Mouse (Mus musculus) MEL (cell line): ENCODE data around the gene Eif2a. TPM values are rescaled to one million over a fixed set of nuclear protein-coding genes. Genes with fewer than 3 reads are reported as not detected.
A peak's percentile ranks its signal among the peaks of the same experiment; 100 is the strongest.

ENCODE experiments used
- DNase-seq: peaks from one replicate; pipeline ENCODE4 v3.0.0; 2011; ENCODE audit warnings: low read depth, low spot score
- H3K27ac ChIP-seq: 2 replicates; pipeline ENCODE4 v1.5.1; 2012; ENCODE audit warnings: low read depth, mild to moderate bottlenecking, control low read depth, low read length, moderate library complexity; ENCODE audit not compliant: control insufficient read depth
- H3K27me3 ChIP-seq, 2 experiments: fragments of 150-350 bp in 1 of 2; sonication (generic) in 1 of 2; 2 replicates each; pipeline ENCODE4 v1.6.1; 2012; ENCODE audit warnings: low read length in 2 of 2, mild to moderate bottlenecking in 2 of 2, improper control_type of control experiment in 1 of 2, moderate library complexity in 1 of 2; ENCODE audit not compliant: insufficient read depth in 2 of 2, control insufficient read depth in 1 of 2
- H3K36me3 ChIP-seq, 2 experiments: 2 replicates each; pipeline ENCODE4 v1.6.1; 2012 to 2014; ENCODE audit warnings: low read length in 2 of 2, improper control_type of control experiment in 1 of 2, inconsistent platforms in 1 of 2, mild to moderate bottlenecking in 1 of 2; ENCODE audit not compliant: insufficient read depth in 2 of 2, control insufficient read depth in 1 of 2
- H3K4me1 ChIP-seq, 2 experiments: fragments of 150-350 bp in 1 of 2; sonication (generic) in 1 of 2; 2 replicates each; pipeline ENCODE4 v1.6.1; 2012; ENCODE audit warnings: low read length in 2 of 2, improper control_type of control experiment in 1 of 2, mild to moderate bottlenecking in 1 of 2; ENCODE audit not compliant: insufficient read depth in 2 of 2, control insufficient read depth in 1 of 2
- H3K4me3 ChIP-seq, 2 experiments: fragments of 150-350 bp in 1 of 2; sonication (generic) in 1 of 2; 2 replicates each; pipeline ENCODE4 v1.5.1; 2012; ENCODE audit warnings: low read depth in 2 of 2, low read length in 2 of 2, mild to moderate bottlenecking in 2 of 2, moderate library complexity in 2 of 2, control low read depth in 1 of 2, improper control_type of control experiment in 1 of 2; ENCODE audit not compliant: control insufficient read depth in 1 of 2, insufficient read depth in 1 of 2
- H3K79me2 ChIP-seq: 2 replicates; pipeline ENCODE4 v1.6.1; 2012; ENCODE audit warnings: mild to moderate bottlenecking, low read length, moderate library complexity; ENCODE audit not compliant: control insufficient read depth, poor library complexity, insufficient read depth
- H3K9ac ChIP-seq: 2 replicates; pipeline ENCODE4 v1.6.1; 2012; ENCODE audit warnings: low read depth, mild to moderate bottlenecking, control low read depth, low read length, moderate library complexity; ENCODE audit not compliant: control insufficient read depth, poor library complexity, severe bottlenecking
- H3K9me3 ChIP-seq: fragments of 150-350 bp; sonication (generic); replicated peaks from 2 replicates; pipeline ENCODE4 v1.6.1; 2012; ENCODE audit warnings: mild to moderate bottlenecking, low read length, improper control_type of control experiment, moderate library complexity; ENCODE audit not compliant: insufficient read depth
- CHD1 ChIP-seq: IDR thresholded peaks from 2 replicates; pipeline ENCODE4 v1.6.1; 2012; ENCODE audit warnings: low read depth, mild to moderate bottlenecking, inconsistent platforms, low read length, improper control_type of control experiment
- E2F4 ChIP-seq: IDR thresholded peaks from 2 replicates; pipeline ENCODE4 v1.6.1; 2011; ENCODE audit warnings: low read depth, low read length, improper control_type of control experiment, borderline replicate concordance
- GATA1 ChIP-seq: IDR thresholded peaks from 2 replicates; pipeline ENCODE4 v1.6.1; 2011; ENCODE audit warnings: low read depth, low read length, improper control_type of control experiment
- HCFC1 ChIP-seq: IDR thresholded peaks from 2 replicates; pipeline ENCODE4 v1.6.1; 2012; ENCODE audit warnings: low read depth, mild to moderate bottlenecking, inconsistent platforms, low read length, improper control_type of control experiment, moderate library complexity
- KAT2A ChIP-seq: conservative IDR thresholded peaks from 2 replicates; pipeline ENCODE4 v1.6.1; 2012; ENCODE audit warnings: low read depth, low read length, improper control_type of control experiment, inconsistent platforms
- MAFK ChIP-seq: IDR thresholded peaks from 2 replicates; pipeline ENCODE4 v1.6.1; 2011; ENCODE audit warnings: low read depth, mild to moderate bottlenecking, low read length, improper control_type of control experiment, borderline replicate concordance
- MYB ChIP-seq: IDR thresholded peaks from 2 replicates; pipeline ENCODE4 v1.6.1; 2011; ENCODE audit warnings: mild to moderate bottlenecking, low read depth, low read length, improper control_type of control experiment
- NELFE ChIP-seq: IDR thresholded peaks from 2 replicates; pipeline ENCODE4 v1.6.1; 2011; ENCODE audit warnings: low read depth, low read length, improper control_type of control experiment
- NRF1 ChIP-seq: IDR thresholded peaks from 2 replicates; pipeline ENCODE4 v1.6.1; 2014; ENCODE audit warnings: low read depth, mild to moderate bottlenecking, inconsistent platforms, low read length, improper control_type of control experiment, moderate library complexity; ENCODE audit not compliant: poor library complexity, insufficient read depth, severe bottlenecking
- POLR2A ChIP-seq, 2 experiments: IDR thresholded peaks; 2 replicates each; pipeline ENCODE4 v1.6.1; 2011 to 2012; ENCODE audit warnings: low read length in 2 of 2, mild to moderate bottlenecking in 2 of 2, control low read depth in 1 of 2, improper control_type of control experiment in 1 of 2, low read depth in 1 of 2, moderate library complexity in 1 of 2; ENCODE audit not compliant: control insufficient read depth in 1 of 2, insufficient read depth in 1 of 2, poor library complexity in 1 of 2
- POLR2AphosphoS2 ChIP-seq: IDR thresholded peaks from 2 replicates; pipeline ENCODE4 v1.6.1; 2011; ENCODE audit warnings: low read length, improper control_type of control experiment
- POLR2AphosphoS5 ChIP-seq: IDR thresholded peaks from 2 replicates; pipeline ENCODE4 v1.6.1; 2012; ENCODE audit warnings: low read depth, borderline replicate concordance, mild to moderate bottlenecking, inconsistent platforms, low read length, moderate library complexity, mixed read lengths
- SIN3A ChIP-seq: IDR thresholded peaks from 2 replicates; pipeline ENCODE4 v1.6.1; 2012; ENCODE audit warnings: low read length, improper control_type of control experiment, inconsistent platforms
- SMC3 ChIP-seq: IDR thresholded peaks from 2 replicates; pipeline ENCODE4 v1.6.1; 2011; ENCODE audit warnings: low read depth, low read length, improper control_type of control experiment
- TBP ChIP-seq: IDR thresholded peaks from 2 replicates; pipeline ENCODE4 v1.8.0; 2011; ENCODE audit warnings: low read depth, low read length, improper control_type of control experiment
- TCF12 ChIP-seq: IDR thresholded peaks from 2 replicates; pipeline ENCODE4 v1.6.1; 2014; ENCODE audit warnings: low read depth, mild to moderate bottlenecking, inconsistent platforms, low read length, improper control_type of control experiment, moderate library complexity
- UBTF ChIP-seq: IDR thresholded peaks from 2 replicates; pipeline ENCODE4 v1.6.1; 2012; ENCODE audit warnings: low read depth, mild to moderate bottlenecking, inconsistent platforms, low read length, improper control_type of control experiment, moderate library complexity, borderline replicate concordance; ENCODE audit not compliant: insufficient read depth
- USF2 ChIP-seq, 2 experiments: IDR thresholded peaks; 2 replicates each; pipeline ENCODE4 v1.6.1; 2011 to 2012; ENCODE audit warnings: improper control_type of control experiment in 2 of 2, low read length in 2 of 2, borderline replicate concordance in 1 of 2, inconsistent platforms in 1 of 2, low read depth in 1 of 2, mild to moderate bottlenecking in 1 of 2; ENCODE audit not compliant: insufficient read depth in 1 of 2
- ZKSCAN1 ChIP-seq: IDR thresholded peaks from 2 replicates; pipeline ENCODE4 v1.6.1; 2012; ENCODE audit warnings: low read depth, mild to moderate bottlenecking, inconsistent platforms, low read length, improper control_type of control experiment, moderate library complexity
- ZMIZ1 ChIP-seq: IDR thresholded peaks from 2 replicates; pipeline ENCODE4 v1.6.1; 2012; ENCODE audit warnings: low read depth, mild to moderate bottlenecking, inconsistent platforms, low read length, improper control_type of control experiment, moderate library complexity
- polyA plus RNA-seq, 2 experiments: library from polyadenylated mRNA; stranded (reverse) in 1 of 2; unstranded in 1 of 2; fragments of >175 nt in 1 of 2; fragments of >200 nt in 1 of 2; gene quantifications; 2 replicates each; pipeline versions ENCODE4 v1.2.1 to v1.2.4; 2012; ENCODE audit warnings: low replicate concordance in 2 of 2, low read depth in 1 of 2; ENCODE audit not compliant: insufficient read length in 2 of 2, insufficient read depth in 1 of 2, missing spikeins in 1 of 2
- total RNA-seq: library from RNA; depleted of rRNA; stranded (reverse); fragments of 300-350 nt; gene quantifications from 2 replicates; pipeline ENCODE4 v1.2.3, GENCODE M21; 2012

Gene Eif2a
- total and polyA plus RNA-seq, 3 experiments: 67.3 to 192 (median 70.2) TPM

GRCm38 (mm10) chr3:58576137-58577066 lies 50.8 kb downstream of the Eif2a start, which contains the start of gene Selenot:
Gene Selenot, plus strand, starts transcription at chr3:58576636.
- TF ChIP-seq ZMIZ1 (peak; percentile 95), TBP (peak; percentile 91), SMC3 (no peak), NRF1 (peak; percentile 96), KAT2A (no peak; the same call in 1 of the 2 replicates), POLR2A (IDR thresholded peaks at IDR 0.05; ENCODE audit: control insufficient read depth in 1 of 2, insufficient read depth in 1 of 2, low read depth in 1 of 2, low read length in 2 of 2, poor library complexity in 1 of 2) (peak; percentile 98 to 99), MYB (no peak), TCF12 (peak; percentile 60), POLR2AphosphoS5 (peak; percentile 67; the same call in 1 of the 2 replicates), MAFK (no peak), USF2 (IDR thresholded peaks at IDR 0.05; ENCODE audit: borderline replicate concordance in 1 of 2, insufficient read depth in 1 of 2, low read depth in 1 of 2, low read length in 2 of 2) (no peak), GATA1 (0 out of 2 replicates have a peak, but pooled peaks have one; percentile 7), HCFC1 (peak; percentile 64; the same call in 1 of the 2 replicates), ZKSCAN1 (no peak), SIN3A (peak; percentile 23; the same call in 1 of the 2 replicates), E2F4 (no peak), NELFE (peak; percentile 98), UBTF (peak; percentile 100), CHD1 (peak; percentile 75; the same call in 1 of the 2 replicates), POLR2AphosphoS2 (peak; percentile 93)
- H3K27ac ChIP-seq: peak within 1 kb of the TSS; percentile 82
- no peaks in the 10 kb centered on the region for H3K9me3 ChIP-seq
- H3K9ac ChIP-seq: peak within 1 kb of the TSS; percentile 94
- no peaks in the 10 kb centered on the region for H3K27me3 ChIP-seq
- peaks cover 4 to 19% of the 10 kb centered on the region in 2 experiments for H3K36me3 ChIP-seq
- peaks cover 2 to 4% of the 10 kb centered on the region in 2 experiments; a peak in 3 of 4 replicates for H3K4me1 ChIP-seq
- peak within 1 kb of the TSS; percentile 67 to 94 for H3K4me3 ChIP-seq
- peak; percentile 96 for DNase-seq
- peaks cover 35% of the 10 kb centered on the region for H3K79me2 ChIP-seq
